Mouse (Mus musculus): ENCODE results near the gene Scd3. TPM values are rescaled to one million over a fixed set of nuclear protein-coding genes. Genes with fewer than 3 reads are reported as not detected.
"Not testable (repeated sequence)": the region's sequence is repeated elsewhere in the genome, so short reads cannot be mapped to it uniquely, and the experiment has no call there.

Scd3 gene
- total RNA-seq, 2 experiments from 2014 or later = not detected

GRCm38 (mm10) chr19:44267499-44268002 lies 64.5 kb downstream of the Scd3 start:
- no peak for DNase-seq (ENCODE audit: low spot score)

- DNase-seq (ENCODE audit: low spot score) = no peak
Observed at GRCm38 (mm10) chr19:44273711-44274110, 70.6 kb downstream of the Scd3 start.

- DNase-seq (ENCODE audit: low spot score) = no peak
Observed at GRCm38 (mm10) chr19:44274452-44274851, 71.4 kb downstream of the Scd3 start.

GRCm38 (mm10) chr19:44275418-44275817 lies 72.3 kb downstream of the Scd3 start:
- DNase-seq (ENCODE audit: low spot score) = no peak

GRCm38 (mm10) chr19:44276861-44277260 lies 73.8 kb downstream of the Scd3 start:
- DNase-seq (ENCODE audit: low spot score) = no peak

GRCm38 (mm10) chr19:44277931-44278330 lies 74.9 kb downstream of the Scd3 start:
- no peak for DNase-seq (ENCODE audit: low spot score)

- no peak for DNase-seq (ENCODE audit: low spot score)
Observed at GRCm38 (mm10) chr19:44280755-44281154, 77.7 kb downstream of the Scd3 start.

- not testable (repeated sequence) for DNase-seq (ENCODE audit: low spot score)
Observed at GRCm38 (mm10) chr19:44281825-44282447, 78.9 kb downstream of the Scd3 start.

GRCm38 (mm10) chr19:44282534-44283156 lies 79.6 kb downstream of the Scd3 start:
- DNase-seq (ENCODE audit: low spot score) = no peak

- no peak for DNase-seq (ENCODE audit: low spot score)
Observed at GRCm38 (mm10) chr19:44283157-44284024, 80.3 kb downstream of the Scd3 start.

GRCm38 (mm10) chr19:44284025-44284695 lies 81.1 kb downstream of the Scd3 start:
- peak; percentile 76 for DNase-seq (ENCODE audit: low spot score)

- no peak for DNase-seq (ENCODE audit: low spot score)
Observed at GRCm38 (mm10) chr19:44284723-44285122, 81.7 kb downstream of the Scd3 start.

- DNase-seq (ENCODE audit: low spot score) = no peak
Observed at GRCm38 (mm10) chr19:44285554-44285953, 82.5 kb downstream of the Scd3 start.

GRCm38 (mm10) chr19:44286109-44286508 lies 83.0 kb downstream of the Scd3 start:
- no peak for DNase-seq (ENCODE audit: low spot score)

GRCm38 (mm10) chr19:44287415-44288110 lies 84.5 kb downstream of the Scd3 start:
- DNase-seq (ENCODE audit: low spot score) = no peak

GRCm38 (mm10) chr19:44292083-44292482 lies 89.0 kb downstream of the Scd3 start:
- DNase-seq (ENCODE audit: low spot score) = no peak

- DNase-seq (ENCODE audit: low spot score) = no peak
Observed at GRCm38 (mm10) chr19:44292483-44292882, 89.4 kb downstream of the Scd3 start.

- no peak for DNase-seq (ENCODE audit: low spot score)
Observed at GRCm38 (mm10) chr19:44292941-44293768, 90.1 kb downstream of the Scd3 start, which contains the start of gene Scd2. Gene Scd2, plus strand, starts transcription at chr19:44293674.

Measured in gastrocnemius, adult 18-20 months (tissue).